Mouse (Mus musculus) spleen, adult 2 months (tissue): ENCODE measurements at regions not wholly inside any gene's neighbourhood (a gene's known extent, or its start where the extent isn't known, plus 50 kb on each side); places are given as distances from the start of the nearest gene placed in this dataset.

Source experiments
- CTCF ChIP-seq: fragments of 200-500 bp; IDR thresholded peaks from 2 replicates; pipeline ENCODE4 v1.5.1; 2011; ENCODE audit warnings: mild to moderate bottlenecking, inconsistent platforms; ENCODE audit not compliant: insufficient read depth, insufficient read length, insufficient replicate concordance; ENCODE audit errors: extremely low read depth
- POLR2A ChIP-seq: fragments of 200-500 bp; IDR thresholded peaks from 2 replicates; pipeline ENCODE4 v1.6.1; 2011; ENCODE audit warnings: low read depth, low read length, inconsistent platforms

- TF ChIP-seq CTCF (no peak), POLR2A (no peak)
Measured at GRCm38 (mm10) chr11:19736076-19736475, 188.1 kb upstream of the Spred2 start.
